Mouse (Mus musculus) ES-E14 (cell line): Measurements from ENCODE around the gene Pif1. TPM values are rescaled to one million over a fixed set of nuclear protein-coding genes. Genes with fewer than 3 reads are reported as not detected.

Source experiments
- DNase-seq: peaks from one replicate; pipeline ENCODE4 v3.0.0-alpha.2; 2013; ENCODE audit warnings: low read depth, low spot score
- H3K27ac ChIP-seq: 2 replicates; pipeline ENCODE4 v1.5.1; 2012; ENCODE audit warnings: low read depth, mild to moderate bottlenecking, low read length, moderate library complexity, mixed read lengths; ENCODE audit not compliant: poor library complexity, insufficient read depth, severe bottlenecking
- H3K36me3 ChIP-seq: 2 replicates; pipeline ENCODE4 v1.6.1; 2012; ENCODE audit warnings: mild to moderate bottlenecking, low read length, moderate library complexity, mixed read lengths; ENCODE audit not compliant: control insufficient read depth, poor library complexity, insufficient read depth, severe bottlenecking
- H3K4me1 ChIP-seq, 2 experiments: fragments of 150-350 bp in 1 of 2; sonication (generic) in 1 of 2; 2 replicates each; pipeline ENCODE4 v1.6.1; 2012; ENCODE audit warnings: low read length in 2 of 2, mild to moderate bottlenecking in 1 of 2, mixed read lengths in 1 of 2; ENCODE audit not compliant: control insufficient read depth in 2 of 2, insufficient read depth in 2 of 2, poor library complexity in 1 of 2
- H3K4me3 ChIP-seq, 2 experiments: fragments of 150-350 bp in 1 of 2; sonication (generic) in 1 of 2; 2 replicates each; pipeline ENCODE4 v1.5.1; 2012; ENCODE audit warnings: low read length in 2 of 2, low read depth in 1 of 2, mild to moderate bottlenecking in 1 of 2, mixed read lengths in 1 of 2; ENCODE audit not compliant: insufficient read depth in 1 of 2, poor library complexity in 1 of 2, severe bottlenecking in 1 of 2
- H3K9ac ChIP-seq: 2 replicates; pipeline ENCODE4 v1.6.1; 2012; ENCODE audit warnings: low read depth, mild to moderate bottlenecking, low read length, mixed read lengths; ENCODE audit not compliant: poor library complexity, insufficient read depth, severe bottlenecking
- H3K9me3 ChIP-seq: fragments of 150-350 bp; sonication (generic); 2 replicates; pipeline ENCODE4 v1.6.1; 2012; ENCODE audit warnings: low read depth, mild to moderate bottlenecking, low read length; ENCODE audit not compliant: control insufficient read depth, insufficient read depth
- CHD2 ChIP-seq: IDR thresholded peaks from 2 replicates; pipeline ENCODE4 v1.6.1; 2014; ENCODE audit warnings: mild to moderate bottlenecking, low read depth, low read length, inconsistent platforms
- HCFC1 ChIP-seq: IDR thresholded peaks from 2 replicates; pipeline ENCODE4 v1.6.1; 2012; ENCODE audit warnings: low read length, inconsistent platforms, borderline replicate concordance; ENCODE audit not compliant: insufficient read depth
- MAFK ChIP-seq: IDR thresholded peaks from 2 replicates; pipeline ENCODE4 v1.6.1; 2014; ENCODE audit warnings: mild to moderate bottlenecking, low read depth, low read length, inconsistent platforms; ENCODE audit not compliant: insufficient read depth
- ZC3H11A ChIP-seq: IDR thresholded peaks from 2 replicates; pipeline ENCODE4 v1.6.1; 2012; ENCODE audit warnings: low read depth, mild to moderate bottlenecking, inconsistent platforms, low read length, borderline replicate concordance
- ZNF384 ChIP-seq: IDR thresholded peaks from 2 replicates; pipeline ENCODE4 v1.6.1; 2012; ENCODE audit warnings: low read depth, low read length, inconsistent platforms
- in situ Hi-C, 2 experiments: fragments of 600-800 bp; cut with MboI; formaldehyde crosslinking; loops; one replicate each; pipeline ENCODE4 v1.15.1; 2025; ENCODE audit warnings: low sequenced_read_pairs in 2 of 2, inconsistent platforms in 1 of 2; ENCODE audit not compliant: unreplicated experiment in 2 of 2
- total RNA-seq: library from RNA; depleted of rRNA; stranded (reverse); fragments of 300-350 nt; gene quantifications from 2 replicates; pipeline ENCODE4 v1.2.3, GENCODE M21; 2012; rRNA removed

Gene Pif1
- 31.8 and 53.8 TPM in 2 replicates for total RNA-seq

DNA sequence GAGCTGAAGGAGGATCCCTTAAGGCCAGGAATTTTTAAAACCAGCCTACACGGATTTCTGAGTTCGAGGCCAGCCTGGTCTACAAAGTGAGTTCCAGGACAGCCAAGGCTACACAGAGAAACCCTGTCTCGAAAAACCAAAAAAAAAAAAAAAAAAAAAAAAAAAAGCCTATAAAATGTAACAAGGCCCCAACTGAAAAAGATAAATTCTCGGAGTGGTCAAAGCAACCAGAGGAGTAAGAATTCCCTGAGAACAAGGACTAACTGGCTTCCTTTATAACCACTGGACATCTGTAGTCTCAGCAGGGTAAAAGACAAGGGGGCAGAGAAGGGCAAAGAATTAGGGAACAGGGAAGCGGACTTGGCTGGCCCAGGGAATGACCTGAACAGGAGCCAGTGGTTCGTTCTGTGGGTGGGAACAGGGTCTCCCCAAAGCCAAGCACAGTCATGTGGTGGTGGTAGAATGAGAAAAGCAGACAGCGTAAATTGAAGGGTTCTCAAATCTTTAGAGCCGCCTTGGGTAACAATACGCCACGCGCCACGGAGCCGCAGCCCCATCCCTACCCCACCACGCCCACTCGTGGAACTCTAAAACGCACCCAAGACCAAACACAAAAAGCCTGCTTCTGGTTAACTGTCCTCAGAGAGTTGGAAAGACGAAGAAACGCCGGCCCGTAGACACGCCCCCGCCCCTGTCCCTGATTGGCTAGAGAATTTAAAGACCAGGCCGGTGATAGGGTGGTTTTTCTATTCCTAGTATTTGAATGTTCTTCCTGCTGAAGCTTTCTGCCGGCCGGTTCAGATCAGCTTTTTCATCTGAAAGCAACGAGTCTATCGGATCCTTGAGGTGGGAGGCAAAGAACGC, at the start of gene Pif1:
Gene Pif1, plus strand, starts transcription at position 755 of the 864 bp plus-strand sequence.
- TF ChIP-seq CHD2 (0 out of 2 replicates have a peak, but pooled peaks have one; percentile 63), ZNF384 (0 out of 2 replicates have a peak, but pooled peaks have one; percentile 55), HCFC1 (no peak; the same call in 1 of the 2 replicates), MAFK (no peak)
- peaks cover 2 to 7% of the 10 kb centered on the region in 2 experiments; a peak in 2 of 4 replicates for H3K4me1 ChIP-seq
- DNase-seq: peak; percentile 87
- H3K36me3 ChIP-seq: peaks cover 19% of the 10 kb centered on the region
- peak within 1 kb of the TSS; percentile 23; the same call in 1 of the 2 replicates for H3K27ac ChIP-seq
- peak within 1 kb of the TSS; percentile 80 to 96 for H3K4me3 ChIP-seq
- in situ Hi-C loops: no loop called here
- H3K9ac ChIP-seq: peak within 1 kb of the TSS; percentile 76
- H3K9me3 ChIP-seq: no peaks in the 10 kb centered on the region

DNA sequence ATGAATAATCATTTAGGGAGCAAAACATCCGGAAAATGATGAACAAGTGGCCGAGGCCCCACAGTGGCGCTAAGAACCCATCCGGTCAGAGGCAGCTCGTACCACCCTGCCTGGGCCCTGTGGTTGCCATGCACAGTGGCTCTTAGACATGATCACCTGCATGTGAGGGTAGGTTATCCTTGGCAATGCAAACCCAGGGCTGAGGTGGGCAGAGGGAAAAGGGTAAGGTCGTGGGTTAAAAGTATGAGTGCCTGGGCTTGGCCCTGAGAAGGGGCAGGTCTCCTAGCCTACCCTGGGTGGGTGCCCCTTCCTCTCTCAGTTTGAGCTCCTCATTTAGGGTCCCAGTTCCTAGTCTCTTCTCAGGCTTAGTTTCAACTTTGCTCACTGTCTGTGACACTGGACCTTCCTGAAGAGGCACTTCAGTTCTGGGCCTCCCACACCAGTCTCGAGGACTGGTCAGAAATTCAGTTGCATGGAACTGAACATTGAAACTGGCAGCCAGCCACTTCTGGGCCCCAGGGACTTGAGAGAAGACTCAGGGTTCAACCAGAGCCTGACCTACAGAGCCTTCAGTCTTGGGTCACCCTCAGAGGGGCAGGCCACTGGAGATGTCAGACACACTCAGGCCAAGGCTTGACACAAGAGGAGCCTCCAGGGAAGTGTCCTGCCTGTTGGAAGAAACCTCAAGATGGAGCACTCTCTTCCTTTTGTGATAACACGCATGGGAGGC, 48.9 kb upstream of the Pif1 start:
- Histone ChIP-seq H3K9ac (no peak overlapping the region), H3K9me3 (no peaks in the 10 kb centered on the region), H3K27ac (no peak overlapping the region), H3K4me3 (no peak overlapping the region), H3K36me3 (no peaks in the 10 kb centered on the region), H3K4me1 (no peaks in the 10 kb centered on the region)
- in situ Hi-C loops: no loop called here
- DNase-seq: no peak
- TF ChIP-seq ZNF384: no peak
- no peak for TF ChIP-seq ZC3H11A
- TF ChIP-seq MAFK: no peak
- no peak for TF ChIP-seq CHD2
- no peak for TF ChIP-seq HCFC1

DNA sequence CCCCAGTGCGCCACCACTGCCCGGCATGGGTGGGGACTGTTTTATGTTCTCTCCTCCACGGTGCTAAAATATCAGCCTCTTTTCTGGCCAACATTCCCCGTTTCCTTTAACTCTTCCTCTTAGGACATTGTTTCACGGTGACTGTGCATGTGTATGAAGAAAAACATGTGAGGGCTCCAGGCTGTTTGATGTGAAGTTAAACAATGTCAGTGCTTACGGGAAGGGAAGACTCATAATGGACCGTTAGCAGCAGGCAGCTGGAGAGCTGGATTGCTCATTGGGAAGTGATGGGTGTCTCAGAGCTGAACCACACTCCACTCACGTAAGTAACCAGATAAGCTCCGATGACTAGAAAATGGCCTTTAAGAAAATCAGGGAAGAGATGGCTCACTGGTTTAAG, 47.3 kb upstream of the Pif1 start:
- no peak for DNase-seq
- no peak overlapping the region for H3K27ac ChIP-seq
- TF ChIP-seq ZC3H11A: no peak
- no peak for TF ChIP-seq ZNF384
- no peak for TF ChIP-seq CHD2
- no peak for TF ChIP-seq MAFK
- no peak for TF ChIP-seq HCFC1
- in situ Hi-C loops: no loop called here
- H3K9ac ChIP-seq: no peak overlapping the region
- H3K4me3 ChIP-seq: no peak overlapping the region
- H3K4me1 ChIP-seq: no peaks in the 10 kb centered on the region
- H3K9me3 ChIP-seq: no peaks in the 10 kb centered on the region
- no peaks in the 10 kb centered on the region for H3K36me3 ChIP-seq

DNA sequence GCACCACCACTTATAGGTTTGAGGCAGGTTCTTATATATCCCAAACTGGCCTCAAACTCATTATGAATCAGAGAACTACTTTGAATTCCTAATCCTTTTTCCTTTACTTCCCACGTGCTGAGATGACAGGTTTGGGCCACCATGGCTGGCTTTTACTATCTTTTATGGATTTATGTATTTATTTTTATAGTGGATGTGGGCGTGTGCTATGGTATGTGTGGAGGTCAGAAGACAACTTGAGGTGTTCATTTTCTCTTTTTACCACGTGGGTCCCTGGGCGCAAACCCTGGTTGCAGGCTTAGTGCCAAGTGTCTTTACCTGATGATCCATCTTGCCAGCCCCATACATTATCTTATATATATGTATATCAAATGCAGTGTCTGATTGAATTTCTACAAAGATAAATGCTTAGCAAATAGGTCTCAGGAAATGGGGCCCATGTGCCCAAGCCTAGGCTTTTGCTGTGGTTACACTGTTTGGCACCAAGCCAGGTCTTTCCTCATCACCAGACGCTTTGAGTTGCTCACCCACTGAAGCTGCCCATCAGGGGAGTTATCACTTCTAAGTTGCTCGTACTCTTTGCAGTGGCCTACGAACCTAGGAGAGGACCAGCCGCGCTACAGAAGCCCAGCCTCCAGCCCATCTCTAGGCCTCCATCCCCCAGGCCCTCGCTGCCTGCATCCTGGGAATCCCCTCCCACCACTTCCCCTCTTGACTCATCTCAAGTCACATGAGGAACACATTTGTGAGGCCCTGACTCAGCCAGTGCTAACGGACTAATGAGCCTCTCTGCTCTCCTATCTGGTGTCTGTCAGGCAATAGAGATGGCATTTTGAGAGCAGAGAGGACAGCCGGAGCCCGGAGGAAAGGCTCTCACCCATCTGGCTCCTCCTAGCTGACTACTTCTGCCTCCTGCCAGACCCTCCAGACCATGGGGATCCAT, 45.6 kb upstream of the Pif1 start:
- H3K27ac ChIP-seq: no peak overlapping the region
- DNase-seq: no peak
- in situ Hi-C loops: no loop called here

More for the DNA sequence above, 45.6 kb upstream of the Pif1 start:
- Histone ChIP-seq H3K9ac (no peak overlapping the region), H3K36me3 (no peaks in the 10 kb centered on the region), H3K4me3 (no peak overlapping the region), H3K9me3 (no peaks in the 10 kb centered on the region), H3K4me1 (0 out of 4 replicates have a peak, but pooled peaks cover 0 to 2% of the 10 kb centered on the region in 2 experiments)
- no peak for TF ChIP-seq CHD2
- no peak for TF ChIP-seq HCFC1
- TF ChIP-seq MAFK: no peak
